Mouse (Mus musculus): ENCODE measurements around the gene Pax7. TPM values are rescaled to one million over a fixed set of nuclear protein-coding genes. Genes with fewer than 3 reads are reported as not detected.
A peak's percentile ranks its signal among the peaks of the same experiment; 100 is the strongest.

The Pax7 gene
- total RNA-seq, 2 experiments from 2014 or later = 1.7 to 3.1 TPM

- DNase-seq = no peak
- intact Hi-C loops (cut with DNase I) = no loop called here
Observed at GRCm38 (mm10) chr4:139819411-139820030, 13.8 kb downstream of the Pax7 start.

GRCm38 (mm10) chr4:139818163-139818562 lies 15.2 kb downstream of the Pax7 start:
- intact Hi-C loops (cut with DNase I) = no loop called here
- no peak for DNase-seq

- DNase-seq = peak in 1 of 2 experiments; percentile 38
- intact Hi-C loops (cut with DNase I) = no loop called here
Observed at GRCm38 (mm10) chr4:139813371-139813960, 19.9 kb downstream of the Pax7 start.

GRCm38 (mm10) chr4:139811901-139812300 lies 21.4 kb downstream of the Pax7 start:
- intact Hi-C loops (cut with DNase I) = no loop called here
- no peak for DNase-seq

- intact Hi-C loops (cut with DNase I) = no loop called here
- no peak for DNase-seq
Observed at GRCm38 (mm10) chr4:139811475-139811874, 21.9 kb downstream of the Pax7 start.

GRCm38 (mm10) chr4:139810762-139811438 lies 22.4 kb downstream of the Pax7 start:
- intact Hi-C loops (cut with DNase I) = no loop called here

GRCm38 (mm10) chr4:139809381-139809820 lies 23.9 kb downstream of the Pax7 start:
- intact Hi-C loops (cut with DNase I) = no loop called here
- DNase-seq = no peak

More at GRCm38 (mm10) chr4:139810762-139811438, 22.4 kb downstream of the Pax7 start:
- no peak for DNase-seq

- no peak for DNase-seq
- intact Hi-C loops (cut with DNase I) = no loop called here
Observed at GRCm38 (mm10) chr4:139807820-139808219, 25.5 kb downstream of the Pax7 start.

- intact Hi-C loops (cut with DNase I) = no loop called here
- no peak for DNase-seq
Observed at GRCm38 (mm10) chr4:139807191-139807808, 26.0 kb downstream of the Pax7 start.

GRCm38 (mm10) chr4:139804896-139805295 lies 28.4 kb downstream of the Pax7 start:
- intact Hi-C loops (cut with DNase I) = no loop called here
- DNase-seq = no peak

- intact Hi-C loops (cut with DNase I) = no loop called here
- DNase-seq = no peak
Observed at GRCm38 (mm10) chr4:139803981-139804380, 29.3 kb downstream of the Pax7 start.

- no peak for DNase-seq
- intact Hi-C loops (cut with DNase I) = no loop called here
Observed at GRCm38 (mm10) chr4:139799436-139800100, 33.8 kb downstream of the Pax7 start.

- intact Hi-C loops (cut with DNase I) = no loop called here
- no peak for DNase-seq
Observed at GRCm38 (mm10) chr4:139797344-139797743, 36.0 kb downstream of the Pax7 start.

GRCm38 (mm10) chr4:139796115-139796514 lies 37.2 kb downstream of the Pax7 start:
- no peak for DNase-seq
- intact Hi-C loops (cut with DNase I) = no loop called here

- intact Hi-C loops (cut with DNase I) = no loop called here
- no peak for DNase-seq
Observed at GRCm38 (mm10) chr4:139791168-139791567, 42.2 kb downstream of the Pax7 start.

- intact Hi-C loops (cut with DNase I) = loop anchor here (5.0 kb wide), 1 partner anchor 68 kb away; no protein-coding TSS in a partner anchor
- DNase-seq = no peak
Observed at GRCm38 (mm10) chr4:139789772-139790171, 43.6 kb downstream of the Pax7 start.

GRCm38 (mm10) chr4:139782926-139783467 lies 50.3 kb downstream of the Pax7 start:
- intact Hi-C loops (cut with DNase I) = no loop called here
- DNase-seq = no peak

GRCm38 (mm10) chr4:139771125-139771631 lies 62.1 kb downstream of the Pax7 start:
- peak in 1 of 2 experiments; percentile 31 for DNase-seq
- intact Hi-C loops (cut with DNase I) = no loop called here

GRCm38 (mm10) chr4:139767823-139768222 lies 65.5 kb downstream of the Pax7 start:
- DNase-seq = no peak
- intact Hi-C loops (cut with DNase I) = no loop called here

GRCm38 (mm10) chr4:139767115-139767718 lies 66.1 kb downstream of the Pax7 start:
- DNase-seq = no peak
- intact Hi-C loops (cut with DNase I) = no loop called here

Measured in gastrocnemius, postnatal 36 days (tissue).